Mouse (Mus musculus) embryonic facial prominence, embryonic 14.5 days (tissue): ENCODE measurements around the gene Efcab5. TPM values are rescaled to one million over a fixed set of nuclear protein-coding genes. Genes with fewer than 3 reads are reported as not detected.

ENCODE experiments used
- ATAC-seq: fragments of 200-750 bp; cut with Nextera tagmentation; 2 replicates; pipeline ENCODE4 v1.8.0; 2017; ENCODE audit warnings: low read depth, moderate number of reproducible peaks, moderate TSS enrichment
- DNase-seq: peaks from one replicate; pipeline ENCODE4 v3.0.0-alpha.2; 2015; ENCODE audit warnings: low spot score
- H3K27ac ChIP-seq: fragments of 300-500 bp; sonication (generic); replicated peaks from 2 replicates; pipeline ENCODE4 v1.5.1; 2014; ENCODE audit warnings: low read depth, mild to moderate bottlenecking, low read length, moderate library complexity
- H3K27me3 ChIP-seq: fragments of 300-500 bp; sonication (generic); replicated peaks from 2 replicates; pipeline ENCODE4 v1.6.1; 2014; ENCODE audit warnings: low read length; ENCODE audit not compliant: control insufficient read depth, insufficient read depth
- H3K36me3 ChIP-seq: fragments of 300-500 bp; sonication (generic); 2 replicates; pipeline ENCODE4 v1.6.1; 2014; ENCODE audit warnings: low read length, mixed read lengths; ENCODE audit not compliant: control insufficient read depth, insufficient read depth
- H3K4me1 ChIP-seq: fragments of 300-500 bp; sonication (generic); 2 replicates; pipeline ENCODE4 v1.6.1; 2014; ENCODE audit warnings: antibody characterized with exemption, low read length; ENCODE audit not compliant: control insufficient read depth, insufficient read depth
- H3K4me2 ChIP-seq: fragments of 300-500 bp; sonication (generic); 2 replicates; pipeline ENCODE4 v1.6.1; 2014; ENCODE audit warnings: low read depth, mild to moderate bottlenecking, low read length, moderate library complexity, mixed read lengths
- H3K4me3 ChIP-seq: fragments of 300-500 bp; sonication (generic); 2 replicates; pipeline ENCODE4 v1.5.1; 2014; ENCODE audit warnings: low read depth, mild to moderate bottlenecking, low read length
- H3K9ac ChIP-seq: fragments of 300-500 bp; sonication (generic); 2 replicates; pipeline ENCODE4 v1.6.1; 2014; ENCODE audit warnings: low read depth, mild to moderate bottlenecking, low read length, moderate library complexity, mixed read lengths
- H3K9me3 ChIP-seq: fragments of 300-500 bp; sonication (generic); 2 replicates; pipeline ENCODE4 v1.6.1; 2016; ENCODE audit warnings: low read length; ENCODE audit not compliant: control insufficient read depth
- WGBS: fragments of 180-500 bp; shearing (Covaris S2); extraction: QIAGEN DNeasy Blood & Tissue Kit; methylation state at CpG from one replicate; pipeline ENCODE4 v1.1.7; 2014; 5-methylcytosine and 5-hydroxymethylcytosine counted together
- polyA plus RNA-seq: library from polyadenylated mRNA; unstranded; fragments of >200 nt; fragmentation: Nextera tagmentation; extraction: Ambion mirVana; gene quantifications from 2 replicates; pipeline ENCODE4 v1.2.1, GENCODE M21; 2014

Gene Efcab5
- polyA plus RNA-seq, 1 experiment from 2014 or later = 0.50 TPM

DNA sequence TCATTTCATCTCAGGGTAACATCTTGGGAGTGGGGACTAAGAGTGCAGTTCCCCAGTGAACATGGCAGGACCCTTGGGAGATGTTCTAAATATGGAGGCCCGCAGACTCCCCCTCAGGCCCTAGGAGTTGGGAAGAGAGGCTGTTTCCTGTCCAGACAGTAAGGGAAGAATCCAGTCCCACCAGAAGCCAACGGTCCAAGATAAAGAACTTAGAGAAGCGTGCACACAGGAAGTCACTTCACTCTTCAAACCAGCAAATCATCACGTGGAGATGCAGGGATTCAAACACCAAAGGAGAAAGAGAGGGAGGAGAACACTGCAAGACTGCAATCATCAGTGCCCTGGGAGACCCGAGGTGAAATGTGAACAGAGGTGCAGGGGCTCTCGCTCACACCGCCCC, 91.8 kb downstream of the Efcab5 start:
- H3K4me1 ChIP-seq = no peaks in the 10 kb centered on the region
- WGBS = 67% methylated on average over 7 of the region's 7 CpGs
- H3K27ac ChIP-seq = no peak overlapping the region

GRCm38 (mm10) chr11:77096581-77096980, 92.2 kb downstream of the Efcab5 start:
- Histone ChIP-seq H3K4me1 (no peaks in the 10 kb centered on the region), H3K9ac (no peak overlapping the region), H3K27ac (no peak overlapping the region), H3K4me3 (no peak overlapping the region), H3K27me3 (no peaks in the 10 kb centered on the region), H3K9me3 (no peaks in the 10 kb centered on the region), H3K4me2 (no peak overlapping the region), H3K36me3 (no peaks in the 10 kb centered on the region)
- ATAC-seq = no peak
- WGBS = 49% methylated on average over 3 of the region's 3 CpGs
- peak; percentile 20 for DNase-seq

More for the DNA sequence above, 91.8 kb downstream of the Efcab5 start:
- no peaks in the 10 kb centered on the region for H3K9me3 ChIP-seq
- no peaks in the 10 kb centered on the region for H3K36me3 ChIP-seq
- no peak for ATAC-seq
- H3K4me3 ChIP-seq = no peak overlapping the region
- H3K4me2 ChIP-seq = no peak overlapping the region
- DNase-seq = no peak
- H3K9ac ChIP-seq = no peak overlapping the region
- H3K27me3 ChIP-seq = no peaks in the 10 kb centered on the region

DNA sequence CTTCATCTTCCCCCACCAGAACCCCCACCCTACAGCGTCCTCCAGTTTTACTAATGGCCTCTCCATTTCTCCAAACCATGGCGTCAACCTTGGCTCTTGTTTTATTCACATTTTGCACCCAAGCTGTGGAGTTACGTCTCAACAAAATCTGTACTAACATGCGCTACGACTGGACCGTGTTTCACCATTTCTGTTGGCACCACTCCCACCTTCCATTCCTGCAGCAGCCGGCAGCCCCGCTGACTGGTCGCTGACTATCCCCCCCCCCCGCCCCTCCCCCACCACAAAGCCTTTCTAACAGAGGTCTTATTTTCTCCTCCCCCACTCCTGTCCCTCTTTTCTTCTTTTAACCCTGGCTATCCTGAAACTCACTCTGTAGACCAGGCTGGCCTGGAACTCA, 93.6 kb downstream of the Efcab5 start:
- Histone ChIP-seq H3K9ac (no peak overlapping the region), H3K9me3 (no peaks in the 10 kb centered on the region), H3K4me1 (no peaks in the 10 kb centered on the region), H3K4me3 (no peak overlapping the region), H3K4me2 (no peak overlapping the region), H3K27ac (no peak overlapping the region), H3K36me3 (no peaks in the 10 kb centered on the region), H3K27me3 (no peaks in the 10 kb centered on the region)
- DNase-seq (no peak), ATAC-seq (no peak)
- 63% methylated on average over 10 of the region's 10 CpGs for WGBS

- ATAC-seq (no peak), DNase-seq (no peak)
- 62% methylated on average over 8 of the region's 8 CpGs for WGBS
Observed at GRCm38 (mm10) chr11:77094136-77094535, 94.6 kb downstream of the Efcab5 start.

GRCm38 (mm10) chr11:77093208-77093607, 95.6 kb downstream of the Efcab5 start:
- no peaks in the 10 kb centered on the region for H3K36me3 ChIP-seq
- H3K9me3 ChIP-seq = no peaks in the 10 kb centered on the region
- DNase-seq (peak; percentile 72), ATAC-seq (no peak)
- H3K4me2 ChIP-seq = peak overlapping the region; percentile 45
- peak overlapping the region; percentile 30; the same call in 1 of the 2 replicates for H3K9ac ChIP-seq
- no peak overlapping the region for H3K27ac ChIP-seq
- H3K27me3 ChIP-seq = no peaks in the 10 kb centered on the region
- no peaks in the 10 kb centered on the region for H3K4me1 ChIP-seq
- peak overlapping the region; percentile 24 for H3K4me3 ChIP-seq
- WGBS = 3% methylated on average over 11 of the region's 11 CpGs

More at GRCm38 (mm10) chr11:77094136-77094535, 94.6 kb downstream of the Efcab5 start:
- Histone ChIP-seq H3K27me3 (no peaks in the 10 kb centered on the region), H3K27ac (no peak overlapping the region), H3K4me3 (no peak overlapping the region), H3K36me3 (no peaks in the 10 kb centered on the region), H3K4me2 (no peak overlapping the region), H3K9me3 (no peaks in the 10 kb centered on the region), H3K4me1 (no peaks in the 10 kb centered on the region), H3K9ac (no peak overlapping the region)

DNA sequence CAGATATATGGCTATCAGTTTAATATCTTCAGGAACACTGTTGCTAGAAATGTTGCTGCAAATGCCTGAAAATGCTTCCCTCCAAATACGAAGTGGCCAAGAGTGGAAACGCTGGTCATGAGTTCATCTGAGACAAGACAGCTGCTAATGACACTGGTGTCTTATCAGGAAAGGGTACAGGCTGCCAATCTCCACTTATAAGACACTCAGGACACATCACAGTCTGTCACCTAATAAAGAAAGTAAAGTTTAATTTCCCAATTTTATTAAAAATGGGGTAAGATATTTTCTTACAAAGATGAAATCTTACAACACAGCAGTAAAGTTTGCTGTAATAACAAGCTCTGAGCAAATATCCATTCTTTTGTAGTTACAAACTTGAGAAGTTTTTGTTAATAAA, 99.6 kb downstream of the Efcab5 start:
- 68% methylated on average over 2 of the region's 2 CpGs for WGBS
- Histone ChIP-seq H3K27ac (no peak overlapping the region), H3K4me3 (no peak overlapping the region), H3K9ac (no peak overlapping the region), H3K4me1 (no peaks in the 10 kb centered on the region), H3K4me2 (no peak overlapping the region), H3K27me3 (no peaks in the 10 kb centered on the region), H3K36me3 (no peaks in the 10 kb centered on the region), H3K9me3 (no peaks in the 10 kb centered on the region)
- ATAC-seq (no peak), DNase-seq (no peak)

DNA sequence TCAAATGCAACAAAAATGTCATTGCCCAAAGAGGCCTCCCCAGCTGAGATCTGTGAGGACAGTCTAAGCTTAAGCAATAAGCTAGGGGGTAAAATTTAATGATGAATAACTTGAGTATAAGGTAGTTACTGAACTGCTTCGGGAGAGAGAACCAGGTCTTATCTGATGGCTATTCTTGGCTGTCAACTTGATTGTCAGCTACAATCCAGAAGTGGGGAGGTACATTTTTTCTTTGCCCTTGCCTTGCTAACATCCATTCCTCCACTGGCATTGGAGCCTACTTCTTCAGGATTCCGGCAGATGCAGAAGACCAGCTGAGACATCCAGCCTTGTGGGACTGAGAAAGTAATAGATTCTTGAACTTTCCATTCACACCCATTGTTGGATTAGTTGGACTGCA, 101.8 kb downstream of the Efcab5 start:
- H3K27ac ChIP-seq = no peak overlapping the region
- H3K4me3 ChIP-seq = no peak overlapping the region
- no peak overlapping the region for H3K9ac ChIP-seq
- 80% methylated on average over 2 of the region's 2 CpGs for WGBS
- DNase-seq (no peak), ATAC-seq (no peak)
- no peak overlapping the region for H3K4me2 ChIP-seq
- no peaks in the 10 kb centered on the region for H3K9me3 ChIP-seq
- no peaks in the 10 kb centered on the region for H3K4me1 ChIP-seq
- H3K36me3 ChIP-seq = no peaks in the 10 kb centered on the region
- no peaks in the 10 kb centered on the region for H3K27me3 ChIP-seq

DNA sequence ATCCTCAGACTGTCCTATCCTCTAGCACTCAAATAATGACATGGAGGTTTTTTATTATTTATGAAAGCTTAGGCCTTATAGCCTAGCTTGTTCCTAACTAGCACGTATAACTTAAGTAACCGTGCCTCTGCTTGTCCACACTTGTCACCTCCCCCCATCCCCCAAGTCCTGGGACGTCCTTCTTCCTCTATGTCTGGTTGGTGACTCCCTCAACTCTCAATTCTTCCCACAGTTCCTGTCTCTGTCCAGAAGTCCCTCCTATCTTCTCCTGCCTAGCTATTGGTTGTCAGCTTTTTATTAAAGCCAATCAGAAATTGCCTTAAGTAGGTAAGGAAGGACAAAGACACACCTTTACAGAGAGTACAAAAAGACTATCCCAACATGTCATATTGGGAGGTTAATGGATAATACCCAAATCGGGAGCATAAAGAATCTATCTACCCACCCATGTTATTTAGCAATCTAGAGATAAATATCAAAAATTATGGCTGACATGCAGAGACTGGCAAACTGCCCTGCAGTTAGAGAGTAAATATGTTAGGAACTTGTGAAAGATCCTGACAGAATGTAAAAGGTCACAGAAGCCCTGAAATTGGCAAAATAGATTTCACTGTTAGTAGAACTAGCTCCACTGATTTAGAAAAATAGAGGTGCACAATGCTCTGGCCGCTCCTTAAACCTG, 104.6 kb downstream of the Efcab5 start:
- Histone ChIP-seq H3K9ac (no peak overlapping the region), H3K27ac (no peak overlapping the region), H3K27me3 (no peaks in the 10 kb centered on the region), H3K36me3 (no peaks in the 10 kb centered on the region), H3K4me2 (no peak overlapping the region), H3K4me3 (no peak overlapping the region), H3K9me3 (no peaks in the 10 kb centered on the region), H3K4me1 (no peaks in the 10 kb centered on the region)
- 47% methylated on average over 5 of the region's 5 CpGs for WGBS
- DNase-seq (no peak), ATAC-seq (no peak)

- Histone ChIP-seq H3K4me2 (no peak overlapping the region), H3K4me3 (no peak overlapping the region), H3K36me3 (peaks cover 15% of the 10 kb centered on the region; the same call in 1 of the 2 replicates), H3K4me1 (0 out of 2 replicates have a peak, but pooled peaks cover 4% of the 10 kb centered on the region), H3K9me3 (no peaks in the 10 kb centered on the region), H3K9ac (no peak overlapping the region), H3K27me3 (no peaks in the 10 kb centered on the region), H3K27ac (no peak overlapping the region)
- ATAC-seq = no peak
- DNase-seq = no peak
- WGBS = 91% methylated on average over 1 of the region's 1 CpGs
Observed at GRCm38 (mm10) chr11:77079361-77079760, 109.4 kb downstream of the Efcab5 start.
